Mouse (Mus musculus): ENCODE results near the gene Man1b1. TPM values are rescaled to one million over a fixed set of nuclear protein-coding genes. Genes with fewer than 3 reads are reported as not detected.
A peak's percentile ranks its signal among the peaks of the same experiment; 100 is the strongest.

The Man1b1 gene
- total RNA-seq, 1 experiment from 2014 or later = 40.8 TPM

- ATAC-seq (replicated peaks; ENCODE audit: low read depth, poor library complexity, severe bottlenecking) = peak; percentile 77
Measured at GRCm38 (mm10) chr2:25304657-25305541, 27.2 kb upstream of the Man1b1 start.

DNA sequence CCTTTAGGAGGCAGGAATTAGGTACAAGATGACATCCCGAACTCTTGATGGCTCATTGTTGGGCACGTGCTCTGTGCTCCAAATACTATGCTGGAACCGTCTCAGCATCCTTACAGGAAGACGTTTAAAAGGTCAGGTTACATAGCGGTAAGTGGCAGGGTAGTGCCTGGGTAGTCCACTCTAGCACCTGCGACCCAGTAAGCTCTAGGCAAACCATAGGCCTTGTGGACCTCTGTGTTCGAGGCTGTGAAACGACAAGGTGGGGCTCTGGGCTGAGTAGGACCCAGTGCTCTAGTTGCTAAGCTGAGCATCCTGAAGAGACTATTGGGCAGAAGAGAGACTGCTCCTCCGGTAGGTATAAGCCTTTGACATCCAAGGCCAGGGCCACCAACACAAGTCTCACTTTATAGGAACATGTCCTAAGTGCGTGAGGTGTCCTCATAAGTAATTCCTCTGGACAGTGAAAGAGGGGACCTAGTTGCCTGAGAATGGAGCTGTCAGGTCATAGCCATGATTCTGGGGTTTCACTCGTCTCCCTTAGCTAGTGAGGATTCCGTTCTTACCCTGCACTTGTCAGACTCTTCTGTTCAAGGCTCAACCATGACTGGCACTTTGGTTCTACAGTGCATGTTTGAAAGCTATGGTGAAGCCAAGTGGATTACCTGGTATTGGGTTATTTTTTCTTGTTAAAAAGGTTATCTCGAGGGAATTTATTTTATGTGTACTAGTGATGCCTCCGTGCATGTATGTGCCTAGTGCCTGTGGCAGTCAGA lies 26.4 kb upstream of the Man1b1 start:
- ATAC-seq (replicated peaks; ENCODE audit: low read depth, poor library complexity, severe bottlenecking) = no peak

DNA sequence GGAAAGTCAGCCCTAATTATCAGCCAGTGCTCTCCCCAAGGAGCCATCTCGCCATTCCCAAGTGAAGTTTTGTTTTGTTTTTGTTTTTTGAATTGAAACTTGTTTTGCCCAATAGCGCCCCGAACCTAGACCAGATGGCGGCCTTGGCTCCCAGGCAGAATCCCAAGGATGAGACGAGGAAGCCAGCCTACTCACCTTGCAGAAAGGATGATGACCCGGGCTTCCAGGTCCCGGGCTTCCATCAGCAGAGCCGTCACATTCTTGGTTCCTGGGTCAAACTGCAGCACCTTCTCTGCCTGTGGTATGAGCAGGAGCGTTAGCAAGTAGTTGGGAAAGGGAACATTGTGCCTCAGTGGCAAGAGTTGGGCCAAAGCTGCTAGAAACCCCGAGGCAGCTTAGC lies 22.0 kb upstream of the Man1b1 start:
- no peak for ATAC-seq (replicated peaks; ENCODE audit: low read depth, poor library complexity, severe bottlenecking)

- peak; percentile 33; the same call in 1 of the 2 replicates for ATAC-seq (replicated peaks; ENCODE audit: low read depth, poor library complexity, severe bottlenecking)
Measured at GRCm38 (mm10) chr2:25310969-25311368, 21.2 kb upstream of the Man1b1 start.

DNA sequence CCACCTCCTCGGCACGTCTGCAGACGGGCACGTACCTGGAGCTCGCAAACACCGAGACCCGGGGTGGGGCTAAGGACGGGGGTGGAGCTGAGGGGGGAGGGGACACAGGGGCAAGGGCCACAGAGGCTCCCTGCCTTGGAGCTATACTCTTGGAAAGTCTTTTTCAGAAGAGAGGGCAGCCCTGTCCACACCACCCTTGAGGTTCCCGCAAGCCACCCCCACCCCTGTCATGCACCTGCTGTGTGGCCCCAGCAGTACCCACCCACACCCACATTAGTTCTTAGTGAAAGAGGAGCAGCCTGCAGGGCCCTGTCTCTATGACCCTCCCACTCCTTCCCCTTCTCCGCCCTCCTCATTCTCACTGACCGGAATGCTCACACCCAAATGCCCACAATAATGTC lies 20.6 kb upstream of the Man1b1 start:
- ATAC-seq (replicated peaks; ENCODE audit: low read depth, poor library complexity, severe bottlenecking) = no peak

GRCm38 (mm10) chr2:25318119-25318966 lies 13.8 kb upstream of the Man1b1 start:
- peak; percentile 10; the same call in 1 of the 2 replicates for ATAC-seq (replicated peaks; ENCODE audit: low read depth, poor library complexity, severe bottlenecking)

DNA sequence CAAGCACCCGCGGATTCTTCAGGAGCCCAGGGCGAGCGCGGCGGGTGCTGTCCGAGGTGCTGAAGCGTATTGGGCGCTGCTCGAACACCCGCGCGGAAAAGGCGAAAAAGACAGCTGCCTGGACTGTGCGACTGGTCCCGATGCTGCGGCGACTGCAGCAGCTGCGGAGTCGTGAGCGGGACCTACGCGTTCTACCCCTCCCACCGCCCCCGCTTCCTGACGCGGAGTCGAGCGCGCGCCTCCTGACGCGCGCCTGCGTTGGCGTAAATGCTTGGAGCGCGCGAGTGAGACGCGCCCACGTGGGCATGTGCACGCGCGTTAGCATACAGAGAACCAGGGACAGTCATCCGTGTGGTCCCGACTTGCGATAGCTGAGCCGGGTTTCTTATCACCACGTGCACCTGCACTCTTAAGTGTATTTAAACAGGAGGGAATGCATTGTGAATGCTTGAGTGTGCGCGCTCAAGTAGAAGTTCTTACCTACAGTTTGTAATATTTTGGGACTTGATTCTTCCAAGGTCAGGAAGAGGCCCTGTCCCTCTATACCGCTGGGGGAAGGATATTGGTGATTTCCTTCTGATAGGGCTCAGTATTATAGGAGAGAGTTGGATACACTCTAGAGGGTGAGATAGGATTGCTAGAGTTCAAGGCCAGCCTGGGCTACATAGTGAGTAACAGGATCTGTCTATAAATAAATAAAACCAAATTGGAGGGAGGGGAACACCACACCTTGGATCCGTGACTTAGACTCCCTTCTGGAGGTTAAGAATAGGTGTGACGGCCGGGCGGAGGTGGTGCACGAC lies 13.0 kb upstream of the Man1b1 start, which contains the start of gene Grin1:
Gene Grin1, minus strand, starts transcription at position 217 of the 803 bp plus-strand sequence.
- ATAC-seq (replicated peaks; ENCODE audit: low read depth, poor library complexity, severe bottlenecking) = peak; percentile 87

GRCm38 (mm10) chr2:25320084-25320483 lies 12.1 kb upstream of the Man1b1 start:
- ATAC-seq (replicated peaks; ENCODE audit: low read depth, poor library complexity, severe bottlenecking) = no peak

DNA sequence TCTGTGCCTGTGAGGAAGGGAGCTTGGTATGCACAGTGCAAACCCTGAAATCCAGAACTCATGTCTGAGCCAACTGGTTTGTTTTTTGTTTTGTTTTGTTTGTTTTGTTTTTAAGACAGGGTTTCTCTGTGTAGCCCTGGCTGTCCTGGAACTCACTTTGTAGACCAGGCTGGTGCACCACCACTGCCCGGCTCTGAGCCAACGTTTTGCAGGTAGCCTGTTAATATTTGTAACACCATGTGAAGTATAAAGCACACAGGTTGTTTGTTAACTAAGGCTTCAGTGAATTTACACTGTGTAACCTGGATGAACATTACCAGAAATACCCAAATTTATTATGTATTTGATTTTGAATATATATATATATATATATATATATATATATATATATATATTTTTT lies 6.1 kb upstream of the Man1b1 start:
- ATAC-seq (replicated peaks; ENCODE audit: low read depth, poor library complexity, severe bottlenecking) = no peak

- no peak for ATAC-seq (replicated peaks; ENCODE audit: low read depth, poor library complexity, severe bottlenecking)
Measured at GRCm38 (mm10) chr2:25328440-25328839, 3.7 kb upstream of the Man1b1 start.

DNA sequence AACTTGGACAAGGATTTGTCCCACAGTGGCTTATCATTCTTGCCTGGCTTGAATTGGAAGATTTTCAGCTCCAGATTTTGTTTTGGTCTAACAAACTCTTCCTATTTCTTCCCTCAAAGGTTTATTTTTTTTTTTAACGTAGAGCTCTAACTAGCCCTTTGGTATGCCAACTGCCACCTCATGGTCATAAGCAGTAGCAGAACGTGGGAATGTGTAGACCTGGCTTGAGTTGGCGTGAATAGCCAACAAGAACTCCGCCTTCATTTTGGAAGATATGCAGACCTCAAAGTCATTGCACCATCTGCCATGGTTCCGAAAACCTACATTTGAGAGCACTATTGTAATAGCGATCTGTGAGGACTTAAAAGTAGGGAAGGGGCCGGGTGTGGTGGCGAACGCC lies 668 bp upstream of the Man1b1 start:
- ATAC-seq (replicated peaks; ENCODE audit: low read depth, poor library complexity, severe bottlenecking) = no peak

DNA sequence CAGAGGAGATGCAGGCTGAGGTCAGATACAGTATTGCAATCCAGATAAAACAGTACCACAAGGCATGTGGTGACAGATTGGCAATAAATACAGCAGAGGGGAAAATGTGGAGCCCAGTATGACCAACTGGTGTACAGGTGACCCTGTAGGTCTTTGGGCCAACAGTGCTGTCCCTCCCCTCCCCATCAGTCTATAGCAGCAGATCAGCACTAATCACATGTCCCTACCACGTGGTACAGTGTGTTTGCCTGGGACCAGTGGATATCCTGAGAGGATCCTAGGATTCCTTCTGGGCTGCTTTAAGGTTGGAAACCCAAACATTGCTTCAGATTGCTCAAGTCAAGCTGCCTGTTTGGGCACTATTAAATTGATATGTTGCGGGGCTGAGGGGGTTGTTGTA lies 1.4 kb downstream of the Man1b1 start:
- ATAC-seq (replicated peaks; ENCODE audit: low read depth, poor library complexity, severe bottlenecking) = no peak

GRCm38 (mm10) chr2:25338303-25338702 lies 6.2 kb downstream of the Man1b1 start:
- peak; percentile 76 for ATAC-seq (replicated peaks; ENCODE audit: low read depth, poor library complexity, severe bottlenecking)

DNA sequence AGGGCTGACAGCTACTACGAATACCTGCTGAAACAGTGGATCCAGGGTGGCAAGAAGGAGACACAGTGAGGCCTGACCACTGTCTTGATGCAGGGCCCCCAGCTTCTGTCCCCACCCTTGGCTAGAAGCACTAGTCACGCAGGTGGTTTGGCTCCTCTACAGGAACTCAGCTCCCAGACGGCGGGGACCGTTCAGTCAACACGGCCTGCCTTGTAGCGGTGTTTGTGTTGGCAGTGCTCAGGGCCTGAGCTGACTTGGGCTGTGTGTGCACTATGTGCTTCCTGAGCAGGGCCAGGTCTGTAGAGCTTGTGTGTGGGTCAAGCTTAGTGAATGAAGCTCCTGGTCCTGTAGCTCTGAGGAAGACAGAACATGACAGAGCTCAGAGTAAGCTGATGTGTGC lies 16.0 kb downstream of the Man1b1 start:
- ATAC-seq (replicated peaks; ENCODE audit: low read depth, poor library complexity, severe bottlenecking) = no peak

DNA sequence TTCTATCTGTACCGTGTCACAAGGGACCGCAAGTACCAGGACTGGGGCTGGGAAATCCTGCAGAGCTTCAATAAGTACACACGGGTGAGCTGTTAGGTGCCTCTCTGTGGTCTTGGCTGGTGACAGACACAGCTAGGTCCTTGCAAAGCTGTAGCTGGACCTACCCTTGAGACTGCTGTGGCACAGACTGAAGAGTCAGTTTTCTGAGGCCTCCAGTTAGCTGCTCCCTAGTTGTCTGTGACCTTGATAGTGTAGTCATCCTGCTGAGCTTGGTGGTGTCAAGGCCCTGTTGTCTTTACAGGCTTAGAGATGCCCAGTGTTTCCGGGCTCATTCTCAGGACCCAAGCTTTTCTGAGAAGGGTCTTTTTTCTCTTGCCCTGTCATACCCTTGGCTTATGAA lies 17.4 kb downstream of the Man1b1 start:
- no peak for ATAC-seq (replicated peaks; ENCODE audit: low read depth, poor library complexity, severe bottlenecking)

DNA sequence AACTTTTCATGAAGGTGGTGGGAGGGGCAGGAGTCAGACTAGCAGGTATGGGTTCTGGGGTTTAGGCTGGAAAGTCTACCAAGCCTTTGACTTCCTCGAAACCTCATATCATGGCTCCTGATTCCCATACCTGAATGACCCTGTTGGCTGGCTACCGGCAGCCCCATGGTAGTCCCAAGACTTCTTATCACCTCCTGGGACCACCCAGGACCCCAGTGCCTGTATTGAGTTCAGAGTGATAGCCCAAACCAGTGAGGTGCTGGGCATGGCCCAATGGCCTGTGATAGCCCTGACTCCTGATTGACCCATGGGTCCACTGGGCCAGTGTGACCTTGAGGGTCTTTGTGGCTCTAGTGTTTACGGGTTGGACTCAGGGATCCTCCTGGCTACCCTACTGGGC lies 18.6 kb downstream of the Man1b1 start:
- no peak for ATAC-seq (replicated peaks; ENCODE audit: low read depth, poor library complexity, severe bottlenecking)

DNA sequence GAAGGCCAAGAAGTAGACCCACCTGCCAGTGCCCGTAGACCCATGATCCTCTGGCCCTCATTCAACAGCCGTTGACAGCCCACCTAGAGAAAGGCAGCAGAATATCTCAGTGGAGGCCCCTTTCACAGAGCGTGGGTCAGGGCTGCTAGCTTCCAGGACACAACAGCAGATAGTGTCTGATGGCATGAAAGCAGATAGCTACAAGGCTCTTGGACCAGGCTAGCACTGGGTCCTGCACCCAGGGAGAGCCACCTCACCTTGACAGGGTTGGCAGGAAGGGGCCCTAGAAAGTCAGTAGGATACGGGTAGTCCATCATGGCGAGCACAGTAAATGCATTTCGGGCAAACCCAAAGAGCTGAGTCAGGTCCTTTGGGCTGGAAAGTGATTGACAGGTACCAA lies 22.1 kb downstream of the Man1b1 start:
- ATAC-seq (replicated peaks; ENCODE audit: low read depth, poor library complexity, severe bottlenecking) = no peak

DNA sequence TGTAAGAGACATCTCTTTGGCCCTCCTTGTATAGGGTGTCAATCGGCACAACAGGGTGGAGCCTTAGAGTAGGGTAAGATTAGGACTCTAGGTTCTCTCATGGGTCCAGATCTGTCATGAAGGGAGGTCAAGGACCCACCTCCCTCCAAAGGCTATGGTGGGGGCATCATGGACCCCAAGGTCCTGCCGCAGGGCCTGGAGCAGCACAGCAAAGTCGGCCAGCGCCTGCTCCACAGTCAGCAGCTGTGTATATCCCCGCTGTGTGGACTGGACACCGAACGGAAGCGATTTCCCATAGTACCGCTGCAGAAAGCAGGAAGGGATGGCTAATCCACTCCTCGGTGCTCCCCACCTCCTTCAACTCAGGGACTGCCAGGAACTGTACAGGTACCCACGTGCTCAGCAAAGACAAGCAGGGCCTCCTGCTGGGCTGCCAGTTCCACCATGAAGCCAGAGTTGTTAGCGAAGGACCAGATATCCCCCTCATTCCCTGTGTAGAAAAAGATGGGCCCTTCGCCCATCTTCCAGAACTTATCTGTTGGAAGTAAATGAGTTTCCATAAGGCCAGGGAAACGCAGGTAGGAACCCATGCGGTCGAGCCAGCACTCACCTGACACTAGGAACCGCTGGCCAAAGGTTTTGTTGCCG lies 23.4 kb downstream of the Man1b1 start:
- ATAC-seq (replicated peaks; ENCODE audit: low read depth, poor library complexity, severe bottlenecking) = no peak
